Comparison of ENCODE assay signal across 17 mouse cellular contexts in the genomic region with DNA sequence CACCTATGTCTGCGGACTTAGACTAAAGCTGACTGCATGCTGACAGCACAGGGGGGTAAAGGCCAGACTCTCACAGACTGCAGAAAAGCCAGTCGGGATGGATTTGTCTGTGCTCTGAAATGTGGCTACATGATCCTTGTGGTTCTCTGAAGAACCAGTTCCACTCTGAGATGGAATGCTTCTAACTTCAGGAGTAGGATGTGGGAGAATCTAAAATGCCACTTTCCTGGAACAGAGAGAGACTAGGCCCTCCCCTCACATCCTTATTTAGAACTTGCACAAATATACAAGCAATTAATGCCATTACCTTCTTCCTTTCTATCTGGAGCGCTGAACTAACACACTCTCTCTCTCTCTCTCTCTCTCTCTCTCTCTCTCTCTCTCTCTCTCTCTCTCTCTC.
A peak's percentile ranks its signal among the peaks of the same experiment; 100 is the strongest.
DNase-seq lines count a peak whose midpoint lies in the region; ATAC-seq and TF ChIP-seq lines count a peak whose summit lies in the region.
"Had no signal": no experiment of that assay in that cellular context is flagged by ENCODE, and none has a peak within 500 bp of the region (broad histone marks: within the 10 kb centered on the region; RNA-seq: fewer than 3 reads in every experiment).

No protein-coding gene starts in this region.

- no peak overlapping the region for H3K27ac ChIP-seq in hindbrain, embryonic 11.5 days (ENCODE audit: low read depth, low read length)
- no peak overlapping the region for H3K27ac ChIP-seq in hindbrain, postnatal 0 days
- peak overlapping the region; percentile 86 for H3K27ac ChIP-seq in left cerebral cortex, adult 2 months
- H3K27ac ChIP-seq in olfactory bulb, adult 2 months (ENCODE audit: insufficient read depth, low read depth, low read length) = peak overlapping the region; percentile 95
- H3K27ac ChIP-seq: embryonic facial prominence, embryonic 12.5 days; embryonic facial prominence, embryonic 15.5 days; heart, adult 2 months; heart, embryonic 10.5 days; heart, embryonic 13.5 days; hindbrain, embryonic 12.5 days; hindbrain, embryonic 15.5 days had no signal

- no peak for TF ChIP-seq CTCF in hindbrain, postnatal 0 days (IDR thresholded peaks at IDR 0.05; ENCODE audit: low read depth)
- no peak for TF ChIP-seq CTCF in left cerebral cortex, adult 2 months (IDR thresholded peaks at IDR 0.05)
- no peak for TF ChIP-seq CTCF in olfactory bulb, adult 2 months (IDR thresholded peaks at IDR 0.05; ENCODE audit: insufficient read depth, low read depth, low read length)

- WGBS in hindbrain, embryonic 11.5 days = 86% methylated on average over 3 of the region's 3 CpGs
- WGBS in hindbrain, postnatal 0 days = 82% methylated on average over 3 of the region's 3 CpGs
- 47% methylated on average over 3 of the region's 3 CpGs for whole genome bisulfite sequencing in olfactory bulb, adult 2 months

- H3K9ac ChIP-seq in hindbrain, embryonic 11.5 days (ENCODE audit: low read depth, low read length) = no peak overlapping the region
- H3K9ac ChIP-seq in hindbrain, postnatal 0 days (replicated peaks; ENCODE audit: low read length) = no peak overlapping the region
- H3K9ac ChIP-seq: embryonic facial prominence, embryonic 12.5 days; embryonic facial prominence, embryonic 15.5 days; forebrain, postnatal 0 days; heart, embryonic 13.5 days; hindbrain, embryonic 12.5 days; hindbrain, embryonic 15.5 days had no signal

- DNase-seq in hindbrain, embryonic 11.5 days (ENCODE audit: low spot score) = no peak
- no peak for DNase-seq in hindbrain, postnatal 0 days (ENCODE audit: low spot score)
- no peak for DNase-seq in left cerebral cortex, adult 2 months (ENCODE audit: extremely low spot score in 1 of 2, low spot score in 2 of 2)
- no peak for DNase-seq in left cerebral cortex, adult 9 months (ENCODE audit: low spot score in 2 of 2)
- DNase-seq in urinary bladder, adult 18-20 months (ENCODE audit: low spot score in 2 of 2) = no peak
- DNase-seq in spleen, adult 18-20 months = no peak
- DNase-seq: B cell, adult 2 months had no signal

- H3K27me3 ChIP-seq in hindbrain, embryonic 11.5 days (ENCODE audit: control insufficient read depth, insufficient read depth, low read length) = no peaks in the 10 kb centered on the region
- no peaks in the 10 kb centered on the region for H3K27me3 ChIP-seq in hindbrain, postnatal 0 days (ENCODE audit: insufficient read depth, low read length)
- H3K27me3 ChIP-seq: CH12.LX; embryonic facial prominence, embryonic 12.5 days; embryonic facial prominence, embryonic 15.5 days; heart, embryonic 13.5 days; hindbrain, embryonic 12.5 days; hindbrain, embryonic 15.5 days had no signal

- H3K4me1 ChIP-seq in hindbrain, embryonic 11.5 days (replicated peaks; ENCODE audit: control insufficient read depth, insufficient read depth, low read length) = no peaks in the 10 kb centered on the region
- H3K4me1 ChIP-seq in hindbrain, postnatal 0 days (ENCODE audit: insufficient read depth, low read length) = 0 out of 2 replicates have a peak, but pooled peaks cover 2% of the 10 kb centered on the region
- peaks cover 23% of the 10 kb centered on the region for H3K4me1 ChIP-seq in olfactory bulb, adult 2 months (ENCODE audit: control insufficient read depth, insufficient read depth, low read length)
- H3K4me1 ChIP-seq: embryonic facial prominence, embryonic 12.5 days; heart, embryonic 13.5 days; hindbrain, embryonic 12.5 days; hindbrain, embryonic 15.5 days had no signal

- no peaks in the 10 kb centered on the region for H3K36me3 ChIP-seq in hindbrain, embryonic 11.5 days (ENCODE audit: control insufficient read depth, insufficient read depth, low read length)
- no peaks in the 10 kb centered on the region for H3K36me3 ChIP-seq in hindbrain, postnatal 0 days (ENCODE audit: insufficient read depth, low read length)
- H3K36me3 ChIP-seq: embryonic facial prominence, embryonic 12.5 days; embryonic facial prominence, embryonic 15.5 days; heart, embryonic 10.5 days; heart, embryonic 13.5 days; hindbrain, embryonic 12.5 days; hindbrain, embryonic 15.5 days had no signal

- TF ChIP-seq POLR2A in olfactory bulb, adult 2 months (IDR thresholded peaks at IDR 0.05; ENCODE audit: insufficient read depth, low read depth, low read length) = no peak

- no peak overlapping the region for H3K4me2 ChIP-seq in hindbrain, embryonic 11.5 days (replicated peaks; ENCODE audit: low read depth, low read length)
- H3K4me2 ChIP-seq in hindbrain, postnatal 0 days (ENCODE audit: low read depth, low read length) = no peak overlapping the region
- H3K4me2 ChIP-seq: embryonic facial prominence, embryonic 12.5 days; embryonic facial prominence, embryonic 15.5 days; heart, embryonic 13.5 days; hindbrain, embryonic 12.5 days; hindbrain, embryonic 15.5 days had no signal

- no peak overlapping the region for H3K4me3 ChIP-seq in hindbrain, embryonic 11.5 days (ENCODE audit: low read depth, low read length)
- H3K4me3 ChIP-seq in hindbrain, postnatal 0 days (ENCODE audit: low read length) = no peak overlapping the region
- H3K4me3 ChIP-seq in left cerebral cortex, adult 2 months = no peak overlapping the region
- no peak overlapping the region for H3K4me3 ChIP-seq in olfactory bulb, adult 2 months (ENCODE audit: insufficient read depth, low read depth, low read length)
- H3K4me3 ChIP-seq: embryonic facial prominence, embryonic 12.5 days; embryonic facial prominence, embryonic 15.5 days; heart, adult 2 months; heart, embryonic 10.5 days; heart, embryonic 13.5 days; hindbrain, embryonic 12.5 days; hindbrain, embryonic 15.5 days had no signal

- intact Hi-C loops in left cerebral cortex, adult 2 months (cut with DNase I) = loop anchor here (5.0 to 10.0 kb wide), 4 partner anchors 85 to 413 kb away; no protein-coding TSS in a partner anchor

- 0 out of 2 replicates have a peak, but pooled peaks have one; percentile 14 for ATAC-seq in hindbrain, embryonic 11.5 days (ENCODE audit: low FRiP score)
- ATAC-seq in hindbrain, postnatal 0 days = no peak

- H3K9me3 ChIP-seq in hindbrain, embryonic 11.5 days (ENCODE audit: control insufficient read depth, low read length) = no peaks in the 10 kb centered on the region
- no peaks in the 10 kb centered on the region for H3K9me3 ChIP-seq in hindbrain, postnatal 0 days (ENCODE audit: low read length)
- H3K9me3 ChIP-seq: embryonic facial prominence, embryonic 12.5 days; embryonic facial prominence, embryonic 15.5 days; heart, embryonic 10.5 days; heart, embryonic 13.5 days; hindbrain, embryonic 12.5 days; hindbrain, embryonic 15.5 days had no signal

Comparison
In these comparisons a context has a peak if more than half of its experiments do, and no peak if none do; other contexts are left out.
1. H3K27ac ChIP-seq: peak in left cerebral cortex, adult 2 months (single experiment) and olfactory bulb, adult 2 months (single experiment); none in hindbrain, embryonic 11.5 days (single experiment) and hindbrain, postnatal 0 days (single experiment).